Mouse (Mus musculus): ENCODE measurements around the gene Grrp1.
"Not testable (repeated sequence)": the region's sequence is repeated elsewhere in the genome, so short reads cannot be mapped to it uniquely, and the experiment has no call there.

Grrp1 gene

DNA sequence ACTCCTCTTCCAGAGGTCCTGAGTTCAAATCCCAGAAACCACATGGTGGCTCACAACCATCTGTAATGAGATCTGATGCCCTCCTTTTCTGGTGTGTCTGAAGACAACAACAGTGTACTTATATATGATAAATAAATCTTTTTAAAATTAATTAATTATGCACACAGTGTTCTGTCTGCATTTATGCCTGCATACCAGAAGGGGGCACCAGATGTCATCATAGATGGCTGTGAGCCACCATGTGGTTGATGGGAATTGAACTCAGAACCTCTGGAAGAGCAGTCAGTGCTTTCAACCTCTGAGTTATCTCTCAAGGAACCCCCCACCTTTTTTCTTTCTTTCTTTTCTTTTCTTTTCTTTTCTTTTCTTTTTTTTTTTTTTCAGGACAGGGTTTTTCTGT lies 15.7 kb upstream of the Grrp1 start:
- DNase-seq (ENCODE audit: low read depth), result not testable (repeated sequence)

GRCm38 (mm10) chr4:134268102-134268655 lies 14.3 kb upstream of the Grrp1 start:
- DNase-seq (ENCODE audit: low read depth), result no peak

- DNase-seq (ENCODE audit: low read depth), result no peak
These were observed 12.1 kb upstream of the Grrp1 start for GRCm38 (mm10) chr4:134265860-134266585.

- DNase-seq (ENCODE audit: low read depth), result no peak
These were observed 9.3 kb upstream of the Grrp1 start for GRCm38 (mm10) chr4:134263191-134263590.

DNA sequence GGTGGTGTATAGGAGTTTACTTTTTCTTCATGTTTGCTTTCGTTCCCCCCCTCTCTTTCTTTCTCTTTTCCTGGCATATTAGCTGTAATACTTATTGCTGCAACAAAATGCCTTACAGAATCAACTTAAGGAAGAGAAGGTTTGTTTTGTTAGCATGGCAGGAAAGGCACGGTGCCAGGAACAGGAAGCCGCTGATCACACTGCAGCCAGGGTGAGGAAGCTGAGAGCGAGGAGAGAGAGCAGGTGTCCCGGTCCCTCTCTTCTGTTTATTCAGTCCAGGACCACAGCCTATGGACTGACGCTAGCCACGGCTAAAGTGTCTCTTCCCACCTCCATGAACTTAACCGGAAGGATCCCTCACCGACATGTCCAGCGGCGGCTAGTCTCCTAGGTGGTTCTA lies 4.4 kb upstream of the Grrp1 start:
- DNase-seq (ENCODE audit: low read depth), result no peak

DNA sequence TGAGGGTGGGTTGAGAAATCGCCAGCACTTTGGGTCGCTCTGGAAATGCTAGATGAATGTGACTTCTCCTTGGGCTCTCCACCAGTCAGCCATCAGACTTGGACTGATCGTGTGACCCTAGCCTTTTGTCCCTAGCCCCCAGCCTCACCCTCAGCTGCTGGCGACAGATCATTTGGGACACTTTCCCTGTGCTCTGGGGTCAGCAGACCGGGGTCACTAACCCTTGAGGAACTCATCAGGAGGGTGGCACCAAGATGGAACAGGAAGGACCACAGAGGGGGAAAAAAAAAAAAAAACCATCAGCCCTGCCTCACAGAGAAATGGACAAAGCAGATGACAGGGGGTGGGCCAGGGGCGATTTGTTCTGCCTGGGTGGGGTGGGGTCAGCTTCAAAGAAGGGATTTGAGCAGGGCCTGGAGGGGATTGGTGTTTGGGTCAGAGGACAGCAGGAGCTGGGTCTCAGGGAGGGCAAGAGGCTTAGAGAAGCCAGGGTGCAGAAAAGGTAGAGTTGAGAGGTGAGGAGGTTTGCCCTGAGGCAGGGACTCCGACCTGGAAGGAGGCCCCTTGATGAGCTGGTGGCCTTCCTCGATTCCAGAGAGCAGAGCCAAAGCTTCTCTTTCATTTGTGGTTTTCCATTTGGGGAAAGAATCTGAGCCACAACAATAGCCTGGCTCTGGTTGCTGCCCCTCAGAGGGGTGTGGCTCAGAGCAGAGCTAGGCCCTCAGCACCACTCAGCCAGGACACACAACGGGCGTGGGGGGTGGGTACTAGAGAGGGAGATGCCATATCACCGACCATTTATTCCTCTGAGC lies 3.5 kb upstream of the Grrp1 start:
- DNase-seq (ENCODE audit: low read depth), result no peak

DNA sequence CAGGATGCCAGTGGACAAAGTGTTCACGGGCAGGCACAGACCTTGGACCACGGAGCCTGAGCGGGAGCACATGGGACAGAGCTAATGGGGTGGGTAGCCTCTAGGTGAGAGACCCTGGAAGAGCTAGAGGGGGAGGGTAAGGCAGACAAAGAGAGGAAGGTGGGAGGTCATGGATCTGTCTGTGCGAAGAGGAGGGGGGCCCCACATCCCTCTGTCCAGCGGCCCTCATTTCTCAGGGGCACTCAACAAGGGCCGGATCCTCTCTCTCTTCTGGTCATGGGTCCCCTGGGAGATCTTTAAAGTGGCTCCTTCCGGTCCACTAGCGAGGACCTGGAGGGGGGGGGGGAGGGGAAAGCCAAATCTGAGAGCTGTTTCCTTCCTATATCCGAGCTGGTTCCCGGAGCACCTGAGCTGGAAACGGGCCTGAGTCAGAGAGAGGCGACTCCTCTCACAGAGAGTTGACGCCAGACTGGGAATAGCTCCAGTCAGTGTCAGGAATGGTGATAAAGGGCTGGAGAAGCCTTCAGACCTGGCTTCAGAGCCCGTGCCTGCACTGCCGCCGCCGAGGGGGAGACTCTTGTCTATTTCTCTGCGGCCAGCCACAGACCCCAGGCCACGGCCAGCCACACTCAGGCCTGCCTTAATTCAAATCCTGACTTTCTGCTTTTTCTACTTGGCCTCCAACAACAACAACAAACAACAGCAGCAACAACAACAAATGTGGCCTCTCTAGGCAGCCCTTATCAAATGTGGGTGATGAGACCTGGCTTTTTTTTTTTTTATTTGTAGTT lies 2.7 kb upstream of the Grrp1 start:
- no peak for DNase-seq (ENCODE audit: low read depth)

- no peak for DNase-seq (ENCODE audit: low read depth)
These were observed 1.9 kb upstream of the Grrp1 start for GRCm38 (mm10) chr4:134255854-134256253.

DNA sequence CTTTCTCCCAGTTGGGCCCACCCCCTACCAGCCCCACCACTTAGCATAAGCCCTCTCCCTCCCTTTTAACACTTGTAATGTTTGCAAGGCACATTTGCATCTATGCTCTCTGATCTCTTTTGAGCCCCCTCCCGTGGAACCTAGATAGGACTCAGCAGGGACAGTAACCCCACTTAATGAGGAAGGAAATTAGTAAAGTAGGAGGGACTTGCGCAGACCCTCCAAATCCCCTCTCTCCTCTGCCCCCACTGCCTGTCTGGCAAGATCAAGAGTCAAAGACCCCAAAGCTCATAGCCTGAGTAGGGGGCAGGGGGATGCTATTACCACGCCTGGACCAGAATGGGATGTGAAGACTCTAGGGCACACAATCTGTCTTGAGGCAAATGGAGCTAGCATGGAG lies 929 bp upstream of the Grrp1 start:
- no peak for DNase-seq (ENCODE audit: low read depth)

DNA sequence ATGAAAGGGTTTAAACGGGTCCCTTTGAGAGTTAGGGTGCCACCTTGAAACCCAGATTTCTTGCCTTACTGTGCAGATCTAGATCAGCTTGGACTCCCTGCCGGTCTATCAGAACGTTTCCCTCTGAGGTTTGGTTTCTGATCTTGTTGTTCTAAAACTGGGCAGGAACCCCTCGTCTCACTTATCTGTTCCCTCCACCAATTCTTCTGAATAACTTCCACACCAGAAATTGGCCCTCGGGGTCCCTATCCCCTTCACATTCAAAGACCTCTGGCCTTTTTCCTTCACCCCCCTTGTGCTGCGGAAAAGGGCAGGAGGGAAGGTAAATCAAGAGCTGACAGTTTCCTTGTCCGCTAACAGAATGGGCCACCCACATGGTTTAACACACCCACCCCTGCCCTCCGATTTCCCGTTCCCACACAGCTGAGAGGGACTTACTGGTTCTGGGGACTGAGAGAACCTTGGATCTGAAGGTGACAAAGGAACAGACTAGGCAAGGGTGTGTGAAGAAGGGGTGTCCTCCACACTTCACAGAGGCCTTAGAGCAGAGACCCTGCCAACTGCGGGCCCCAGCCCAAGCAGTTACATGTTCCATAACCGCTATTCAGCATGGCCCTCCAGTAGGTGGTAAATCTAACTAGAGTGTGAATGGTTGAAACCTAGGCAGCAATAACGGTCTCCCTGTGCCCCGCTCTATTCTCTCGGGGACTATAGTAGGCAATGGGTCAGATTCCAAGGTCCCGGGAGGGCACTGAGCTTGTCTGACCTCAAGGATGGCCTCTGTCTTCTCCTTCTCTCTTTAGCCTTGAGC lies 790 bp downstream of the Grrp1 start:
- no peak for DNase-seq (ENCODE audit: low read depth)

DNA sequence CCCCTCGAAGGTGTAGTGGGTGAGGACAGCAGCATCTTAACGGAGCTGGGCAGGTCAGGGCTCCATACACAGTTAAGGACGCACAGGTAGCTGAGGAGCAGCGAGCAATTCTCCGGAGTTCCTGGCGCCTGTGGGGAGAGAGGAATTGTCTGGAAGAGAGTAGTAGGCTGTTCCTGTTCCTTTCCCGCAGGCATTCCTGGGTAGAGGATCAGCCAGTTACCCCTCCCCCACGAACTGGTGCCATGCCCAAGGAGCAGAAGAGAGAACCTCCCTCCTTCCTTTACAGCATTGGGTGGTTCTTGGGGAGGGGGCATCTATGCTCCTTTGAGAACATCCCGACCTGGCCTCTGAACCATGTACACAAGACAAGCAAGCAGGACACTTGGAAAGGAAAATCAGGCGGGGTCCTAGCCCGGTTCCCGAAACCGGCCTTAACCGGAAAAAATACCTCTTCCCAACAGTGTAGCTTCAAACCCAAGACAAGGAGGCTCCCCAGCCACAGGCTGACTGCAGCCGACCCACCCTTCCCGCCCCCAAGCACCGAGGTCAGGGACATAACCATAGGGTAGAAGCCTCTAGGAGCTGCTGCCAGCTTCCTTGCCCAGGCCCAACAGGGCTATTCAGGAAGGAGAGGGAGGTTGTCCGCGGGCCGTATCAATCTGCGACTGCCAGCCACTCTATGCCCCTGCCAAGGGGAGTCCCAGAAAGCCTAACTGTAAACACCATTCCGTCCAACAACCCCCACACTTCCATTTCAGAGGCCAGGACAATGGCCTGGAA lies 1.6 kb downstream of the Grrp1 start:
- no peak for DNase-seq (ENCODE audit: low read depth)

DNA sequence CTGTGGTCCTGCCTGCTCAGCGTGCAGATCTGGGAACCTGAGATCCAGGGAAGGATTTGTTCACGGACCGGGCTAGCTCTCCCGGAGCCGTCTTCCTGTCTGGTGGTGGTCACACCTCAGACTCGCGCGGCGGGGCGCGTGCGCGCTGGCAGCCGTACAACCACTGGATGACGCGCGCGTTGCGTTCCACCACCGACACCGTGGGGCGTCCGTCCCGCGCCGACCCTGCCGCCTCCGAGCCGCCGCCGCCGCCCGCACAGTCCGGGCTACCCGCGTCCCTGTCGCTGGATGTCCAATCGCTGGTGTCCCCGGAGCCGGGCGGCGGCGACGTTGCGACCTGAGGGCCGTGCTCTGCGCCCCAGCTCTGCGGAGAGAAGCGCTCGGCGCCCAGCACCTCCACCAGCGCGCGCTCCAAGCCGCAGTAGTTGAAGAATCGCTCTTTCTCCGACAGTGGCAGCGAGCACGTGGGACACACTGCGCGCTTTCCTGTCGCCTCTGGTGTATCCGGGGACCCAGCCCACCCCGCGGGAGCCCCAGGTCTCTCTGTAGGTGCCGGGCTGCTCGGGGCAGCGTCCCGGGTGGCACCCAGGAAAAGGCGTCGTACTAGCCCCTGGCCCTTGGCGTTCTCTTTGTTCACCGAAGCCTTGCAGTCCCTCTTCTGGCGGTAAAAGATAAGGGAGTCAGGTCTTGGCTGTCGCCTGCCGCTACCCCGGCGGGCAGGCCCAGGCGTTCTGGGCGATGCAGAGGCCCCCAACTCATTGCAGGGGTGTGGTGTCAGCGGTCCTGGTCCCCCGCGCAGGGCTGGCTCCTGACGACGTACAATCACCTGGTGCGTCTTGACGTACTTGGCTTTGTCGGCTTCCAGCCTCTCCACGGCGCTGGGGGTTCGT lies 2.4 kb downstream of the Grrp1 start:
- no peak for DNase-seq (ENCODE audit: low read depth)

GRCm38 (mm10) chr4:134250930-134251240 lies 3.0 kb downstream of the Grrp1 start:
- no peak for DNase-seq (ENCODE audit: low read depth)

DNA sequence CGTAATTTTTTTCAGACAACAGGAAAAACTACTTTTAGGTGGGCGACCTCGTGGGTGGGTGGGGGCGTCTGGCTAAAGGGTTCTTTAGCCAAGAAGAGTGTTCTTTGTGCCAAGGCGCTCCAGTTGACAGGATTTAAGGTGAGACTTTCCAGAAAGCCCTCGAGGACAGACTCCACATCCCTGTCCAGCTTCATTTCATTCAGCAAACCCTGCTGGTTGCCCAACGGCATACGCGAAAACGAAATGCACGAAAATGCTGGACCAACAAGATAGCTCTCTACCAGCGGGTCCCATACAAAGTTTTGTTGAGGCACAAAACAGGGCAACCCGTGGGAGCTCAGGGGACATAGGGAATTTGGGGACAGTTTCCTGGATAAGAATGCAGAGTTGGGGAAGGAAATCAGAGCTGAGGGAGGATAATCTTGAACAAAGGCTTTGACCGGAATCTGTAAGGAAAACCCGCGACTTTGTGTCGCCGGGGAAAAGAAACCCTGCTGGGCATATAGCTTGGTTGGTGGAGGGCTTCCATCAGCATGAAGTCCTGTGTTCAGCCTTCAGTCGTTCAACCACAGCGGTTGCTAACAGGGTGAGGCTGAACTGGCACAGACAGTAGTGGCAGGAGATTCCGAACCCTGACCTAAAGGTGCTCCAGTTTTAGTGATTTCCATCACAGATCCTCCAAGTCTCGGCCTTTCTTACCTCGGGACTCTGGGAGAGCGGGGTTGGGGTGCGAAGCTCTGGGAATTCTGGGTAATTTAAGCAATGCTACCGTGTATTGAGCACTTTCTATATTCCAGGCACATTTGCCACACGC lies 3.6 kb downstream of the Grrp1 start:
- DNase-seq (ENCODE audit: low read depth), result no peak

GRCm38 (mm10) chr4:134249651-134250050 lies 4.3 kb downstream of the Grrp1 start:
- DNase-seq (ENCODE audit: low read depth), result no peak

GRCm38 (mm10) chr4:134246719-134247258 lies 7.1 kb downstream of the Grrp1 start, which contains the start of gene Gm30191:
Gm30191 (plus strand) TSS chr4:134246935.
- no peak for DNase-seq (ENCODE audit: low read depth)

- no peak for DNase-seq (ENCODE audit: low read depth)
These were observed 7.7 kb downstream of the Grrp1 start for GRCm38 (mm10) chr4:134246256-134246655.

DNA sequence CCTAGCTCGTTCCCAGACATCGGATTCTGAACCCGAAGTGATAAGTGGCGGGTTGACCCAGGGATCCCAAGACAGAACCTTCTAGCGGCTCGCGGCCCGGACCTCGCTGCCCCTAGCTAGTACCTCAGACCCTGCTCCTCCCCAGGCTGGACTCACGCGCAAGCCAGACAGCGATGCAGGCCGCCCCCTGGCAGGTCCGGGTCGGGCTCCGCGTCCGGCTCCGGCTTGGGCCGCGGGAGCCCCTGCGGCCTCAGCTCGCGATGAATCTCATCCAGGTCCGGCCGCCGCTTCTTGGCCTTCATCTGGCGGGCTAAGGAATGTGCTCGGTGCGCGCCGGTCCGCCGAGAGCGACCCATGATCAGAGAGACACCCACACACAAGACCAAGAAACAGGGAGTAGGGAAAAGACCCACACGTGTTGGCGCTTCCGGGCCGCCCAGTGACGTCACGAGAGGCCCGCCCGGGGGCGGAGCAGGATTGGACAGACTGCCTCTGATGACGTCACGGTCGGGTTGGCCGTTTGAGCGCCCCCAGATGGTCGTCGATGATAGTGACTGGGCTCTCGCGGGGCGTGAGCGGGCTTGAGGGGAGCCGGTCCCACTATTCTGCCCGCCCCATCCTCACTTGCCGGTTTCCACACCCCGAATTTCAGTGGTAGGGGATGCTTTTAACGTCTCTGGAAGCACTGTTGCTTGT lies 8.6 kb downstream of the Grrp1 start, which contains the start of gene Zfp593:
Gene Zfp593, minus strand, starts transcription at position 445 of the 696 bp plus-strand sequence.
- DNase-seq (ENCODE audit: low read depth), result peak; percentile 53
